Mouse (Mus musculus) left cerebral cortex, postnatal 36 days (tissue): ENCODE results near the gene Elavl3. TPM values are rescaled to one million over a fixed set of nuclear protein-coding genes. Genes with fewer than 3 reads are reported as not detected.

Source experiments
- DNase-seq, 2 experiments: peaks; one replicate each; pipeline ENCODE4 v3.0.0; 2021 to 2022; ENCODE audit warnings: low spot score in 2 of 2, mixed read lengths in 1 of 2
- intact Hi-C: fragments of 180-260 bp; cut with DNase I; formaldehyde crosslinking; loops from one replicate; pipeline ENCODE4 v1.15.1; 2025
- total RNA-seq, 2 experiments: library from RNA; stranded (reverse); gene quantifications; 2 replicates each; pipeline ENCODE4 v1.2.3; 2021

Elavl3 gene
- total RNA-seq, 2 experiments from 2014 or later = 155 to 158 TPM

DNA sequence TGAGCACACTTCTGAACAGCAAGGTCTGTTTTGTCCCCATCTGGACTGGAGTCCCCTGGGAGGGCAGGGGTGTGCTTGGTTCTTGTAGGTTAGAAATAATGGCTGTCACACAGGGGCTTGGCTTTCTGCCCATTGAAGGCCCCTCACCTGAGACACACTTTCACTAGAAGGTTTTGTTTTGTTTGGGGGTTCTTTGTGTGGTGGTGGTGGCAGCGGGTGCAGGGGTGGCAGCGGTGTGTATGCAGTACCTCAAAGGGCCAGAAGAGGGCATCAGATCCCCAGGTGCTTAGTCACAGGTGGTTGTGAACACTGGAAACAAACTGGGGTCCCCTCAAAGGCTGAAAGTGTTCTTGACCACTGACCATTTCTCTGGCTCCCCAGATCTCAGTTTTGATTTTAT, 73.9 kb downstream of the Elavl3 start:
- intact Hi-C loops = loop anchor here (10.0 kb wide), 1 partner anchor 167 kb away; no protein-coding TSS in a partner anchor
- no peak for DNase-seq

DNA sequence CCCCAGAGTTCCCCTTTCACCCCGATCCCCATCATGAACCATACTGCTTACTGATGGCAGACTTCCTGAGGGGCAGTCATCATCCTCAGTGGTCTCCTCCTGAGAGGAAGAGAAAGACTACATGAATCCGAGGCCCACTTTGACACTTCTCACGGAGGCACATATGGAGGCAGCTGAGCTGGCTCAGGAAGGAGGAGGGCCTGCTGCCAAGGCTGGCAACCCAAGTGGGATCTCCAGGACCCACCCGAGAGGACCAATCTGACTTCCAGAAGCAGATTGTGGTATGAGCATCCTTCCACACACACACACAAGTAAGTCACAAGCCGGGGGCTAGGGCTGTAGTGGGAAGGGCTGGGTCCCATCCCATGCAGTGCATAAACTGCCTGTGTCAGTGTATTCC, 74.5 kb downstream of the Elavl3 start:
- DNase-seq = no peak
- intact Hi-C loops = loop anchor here (10.0 kb wide), 1 partner anchor 167 kb away; no protein-coding TSS in a partner anchor

DNA sequence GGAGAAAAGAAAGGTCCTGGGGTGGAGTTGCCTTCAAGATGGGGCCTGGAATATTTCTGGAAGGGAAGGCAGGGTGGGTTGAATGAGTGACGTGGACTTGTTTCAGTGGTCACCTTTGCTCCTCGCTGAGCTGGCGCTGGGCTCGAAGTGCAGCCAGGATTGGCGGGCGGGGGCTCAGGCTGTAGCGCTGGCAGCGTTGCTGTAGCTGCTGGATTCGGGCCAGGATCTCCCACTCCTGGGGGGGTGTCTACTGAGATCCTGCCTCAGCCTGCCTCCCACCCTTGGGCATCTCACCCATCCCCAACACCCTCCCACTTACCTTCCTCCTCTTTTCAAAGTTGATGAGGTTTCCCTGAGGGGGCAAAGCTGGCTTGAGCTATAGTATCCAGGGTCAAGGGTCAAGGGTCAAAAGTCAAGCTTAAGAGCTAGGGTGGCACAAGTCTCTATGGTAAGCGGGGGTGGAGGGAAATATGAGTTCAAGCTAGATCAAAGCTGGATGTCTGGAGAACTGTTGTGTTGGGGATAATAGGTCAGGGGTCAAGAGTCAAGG, 75.1 kb downstream of the Elavl3 start:
- DNase-seq = no peak

DNA sequence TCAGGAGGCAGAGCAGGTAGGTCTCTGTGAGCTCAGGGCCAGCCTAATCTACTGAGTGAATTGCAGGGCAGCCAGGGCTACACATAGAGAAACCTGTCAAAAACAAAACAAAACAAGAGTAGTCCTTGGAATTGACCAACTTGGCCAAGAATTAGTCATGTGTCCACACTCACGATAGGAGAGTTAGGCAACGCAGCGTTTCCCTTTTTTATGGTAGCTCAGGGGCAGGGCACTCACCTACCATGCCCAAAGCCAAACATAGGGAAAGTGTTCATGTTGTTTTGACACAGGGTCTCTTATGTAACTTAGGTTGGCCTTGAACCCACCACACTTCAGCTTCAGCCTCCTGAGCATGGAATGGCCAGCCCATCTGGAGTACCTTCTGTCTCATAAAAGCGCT, 82.5 kb downstream of the Elavl3 start:
- DNase-seq = no peak
- intact Hi-C loops = no loop called here

More for the DNA sequence above, 75.1 kb downstream of the Elavl3 start:
- intact Hi-C loops = loop anchor here (10.0 kb wide), 1 partner anchor 168 kb away; no protein-coding TSS in a partner anchor

DNA sequence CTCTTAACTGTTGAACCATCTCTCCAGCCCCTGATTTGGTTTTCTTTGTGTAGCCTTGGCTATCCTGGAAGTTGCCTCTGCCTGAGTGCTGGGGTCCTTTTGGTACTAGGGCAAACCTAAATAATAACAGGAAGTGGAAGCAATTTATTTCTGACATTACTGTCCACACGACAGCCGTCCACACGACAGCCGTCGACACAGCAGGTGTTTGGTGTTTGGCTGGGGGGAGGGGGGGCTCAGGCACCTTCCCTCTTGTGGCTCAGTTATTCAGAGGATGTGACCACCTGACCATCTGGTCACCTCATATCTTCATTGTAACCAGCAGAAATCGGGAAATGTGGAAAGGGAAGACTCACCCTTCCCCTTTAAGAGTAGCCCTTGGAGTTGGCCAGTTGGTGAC, 82.9 kb downstream of the Elavl3 start:
- intact Hi-C loops = no loop called here
- DNase-seq = no peak

Other genes starting within 250 kb of the Elavl3 start
- not detected for gene Angptl8, start 216.5 kb downstream of the Elavl3 start, total RNA-seq
- 10 to 100 TPM; 11.4 to 18.8 TPM for gene Dock6, start 199.4 kb downstream of the Elavl3 start, total RNA-seq
- gene Rab3d, start 133.8 kb downstream of the Elavl3 start, total RNA-seq = 10 to 100 TPM; 13.5 to 16.1 TPM
- 10 to 100 TPM; 13.0 to 20.1 TPM for gene Ccdc159, start 124.6 kb downstream of the Elavl3 start, total RNA-seq
- 10 to 100 TPM; 32.8 to 38.5 TPM for gene Tmem205, start 124.5 kb downstream of the Elavl3 start, total RNA-seq
- gene Plppr2, start 115.0 kb downstream of the Elavl3 start, total RNA-seq = 100 to 1,000 TPM; 193 to 201 TPM
- 10 to 100 TPM; 14.8 to 15.2 TPM for gene Swsap1, start 96.3 kb downstream of the Elavl3 start, total RNA-seq
- 10 to 100 TPM in 1 of 2 experiments, 1 to 10 TPM in 1; 7.7 to 11.6 TPM for gene Epor, start 88.5 kb downstream of the Elavl3 start, total RNA-seq
- 1 to 10 TPM; 1.7 to 2.5 TPM for gene Rgl3, start 62.6 kb downstream of the Elavl3 start, total RNA-seq
- gene Ccdc151, start 49.4 kb downstream of the Elavl3 start, total RNA-seq = 10 to 100 TPM in 1 of 2 experiments, 1 to 10 TPM in 1; 6.8 to 10.0 TPM
- 10 to 100 TPM; 92.6 to 98.6 TPM for gene Prkcsh, start 49.2 kb downstream of the Elavl3 start, total RNA-seq
- 1 to 10 TPM; 3.0 to 5.5 TPM for gene Gm49318, start 19.2 kb upstream of the Elavl3 start, total RNA-seq
- gene Zfp653, start 19.4 kb upstream of the Elavl3 start, total RNA-seq = 10 to 100 TPM; 18.7 to 22.8 TPM
- gene Ecsit, start 33.4 kb upstream of the Elavl3 start, total RNA-seq = 10 to 100 TPM; 42.3 to 48.2 TPM
- gene Cnn1, start 47.2 kb upstream of the Elavl3 start, total RNA-seq = under 1 TPM; 0.44 to 0.93 TPM
- 10 to 100 TPM; 58.8 to 75.1 TPM for gene Elof1, start 65.1 kb upstream of the Elavl3 start, total RNA-seq
- gene Acp5, start 83.7 kb upstream of the Elavl3 start, total RNA-seq = under 1 TPM in 1 of 2 experiments, not detected in 1; 0.62 TPM
- 10 to 100 TPM; 45.7 to 46.6 TPM for gene Pigyl, start 104.8 kb upstream of the Elavl3 start, total RNA-seq
- gene Zfp872, start 136.1 kb upstream of the Elavl3 start, total RNA-seq = not detected
- 10 to 100 TPM; 19.1 to 23.6 TPM for gene Zfp809, start 173.7 kb upstream of the Elavl3 start, total RNA-seq
- gene Zfp599, start 207.9 kb upstream of the Elavl3 start, total RNA-seq = 1 to 10 TPM; 4.3 to 4.4 TPM